Mouse (Mus musculus) neural tube, embryonic 13.5 days (tissue): ENCODE results near the gene Olfr1427. TPM values are rescaled to one million over a fixed set of nuclear protein-coding genes. Genes with fewer than 3 reads are reported as not detected.
"Not testable (repeated sequence)": the region's sequence is repeated elsewhere in the genome, so short reads cannot be mapped to it uniquely, and the experiment has no call there.

ENCODE experiments used
- ATAC-seq: fragments of 200-750 bp; cut with Nextera tagmentation; 2 replicates; pipeline ENCODE4 v1.8.0; 2017; ENCODE audit warnings: low read depth, mild to moderate bottlenecking, moderate TSS enrichment, moderate library complexity
- H3K27ac ChIP-seq: fragments of 300-500 bp; sonication (generic); replicated peaks from 2 replicates; pipeline ENCODE4 v1.5.1; 2015; ENCODE audit warnings: moderate library complexity, mild to moderate bottlenecking, inconsistent platforms
- H3K27me3 ChIP-seq: fragments of 300-500 bp; sonication (generic); 2 replicates; pipeline ENCODE4 v1.6.1; 2015; ENCODE audit warnings: mild to moderate bottlenecking, inconsistent platforms
- H3K36me3 ChIP-seq: fragments of 300-500 bp; sonication (generic); 2 replicates; pipeline ENCODE4 v1.6.1; 2015; ENCODE audit warnings: mild to moderate bottlenecking, inconsistent platforms
- H3K4me1 ChIP-seq: fragments of 300-500 bp; sonication (generic); replicated peaks from 2 replicates; pipeline ENCODE4 v1.6.1; 2015; ENCODE audit warnings: inconsistent platforms
- H3K4me2 ChIP-seq: fragments of 300-500 bp; sonication (generic); 2 replicates; pipeline ENCODE4 v1.6.1; 2015; ENCODE audit warnings: inconsistent platforms, mild to moderate bottlenecking, moderate library complexity
- H3K4me3 ChIP-seq: fragments of 300-500 bp; sonication (generic); 2 replicates; pipeline ENCODE4 v1.5.1; 2015; ENCODE audit warnings: mild to moderate bottlenecking, inconsistent platforms
- H3K9ac ChIP-seq: fragments of 300-500 bp; sonication (generic); 2 replicates; pipeline ENCODE4 v1.6.1; 2015; ENCODE audit warnings: moderate library complexity, mild to moderate bottlenecking, inconsistent platforms
- H3K9me3 ChIP-seq: fragments of 300-500 bp; sonication (generic); 2 replicates; pipeline ENCODE4 v1.6.1; 2016; ENCODE audit warnings: inconsistent platforms
- WGBS: fragments of 180-500 bp; shearing (Covaris S2); methylation state at CpG from one replicate; pipeline ENCODE4 v1.1.7; 2015; 5-methylcytosine and 5-hydroxymethylcytosine counted together
- polyA plus RNA-seq: library from polyadenylated mRNA; unstranded; fragments of >200 nt; fragmentation: Nextera tagmentation; extraction: Ambion mirVana; gene quantifications from 2 replicates; pipeline ENCODE4 v1.2.1, GENCODE M21; 2015

Olfr1427 gene
- polyA plus RNA-seq, 1 experiment from 2014 or later: not detected

DNA sequence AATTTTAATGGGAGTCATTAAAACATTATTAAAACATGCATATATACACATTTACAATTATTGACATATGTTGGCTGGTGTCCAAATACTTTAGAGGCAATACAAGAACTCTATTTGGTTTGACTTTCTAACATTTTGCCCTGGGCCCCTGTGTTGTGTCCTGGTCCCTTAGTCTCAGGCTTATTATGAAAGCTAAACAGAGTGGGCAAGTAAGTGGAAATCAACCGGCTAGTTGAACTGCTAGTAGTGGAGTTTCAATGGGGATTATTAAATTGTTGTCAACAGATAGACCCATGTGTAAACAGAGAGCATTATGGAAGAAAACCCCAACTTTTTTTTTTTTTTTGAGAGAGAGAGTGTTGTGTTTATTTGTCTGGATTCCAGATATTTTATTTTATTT lies 40.6 kb downstream of the Olfr1427 start, which contains the start of gene Olfr1424:
Olfr1424 (minus strand) TSS at position 101 of the 400 bp plus-strand sequence.
- not testable (repeated sequence) for H3K9ac ChIP-seq, ATAC-seq, H3K9me3 ChIP-seq, H3K4me1 ChIP-seq, H3K4me2 ChIP-seq, H3K36me3 ChIP-seq, H3K27me3 ChIP-seq, H3K4me3 ChIP-seq, H3K27ac ChIP-seq
- 85% methylated on average over 1 of the region's 1 CpGs for WGBS

Other genes with a start within 250 kb of the Olfr1427 start
- gene Olfr1418, start 242.3 kb downstream of the Olfr1427 start, polyA plus RNA-seq: not detected in 2 replicates
- gene Olfr1419, start 228.2 kb downstream of the Olfr1427 start, polyA plus RNA-seq: not detected in 2 replicates
- not detected in 2 replicates for gene Olfr1420, start 216.8 kb downstream of the Olfr1427 start, polyA plus RNA-seq
- gene Patl1, start 190.9 kb downstream of the Olfr1427 start, polyA plus RNA-seq: 15.8 and 18.3 TPM in 2 replicates
- 4.5 and 4.7 TPM in 2 replicates for gene Osbp, start 137.4 kb downstream of the Olfr1427 start, polyA plus RNA-seq
- gene Olfr1423, start 62.0 kb downstream of the Olfr1427 start, polyA plus RNA-seq: not detected in 2 replicates
- gene Olfr1424, start 40.7 kb downstream of the Olfr1427 start, polyA plus RNA-seq: not detected in 2 replicates
- not detected in 2 replicates for gene Olfr1425, start 25.6 kb downstream of the Olfr1427 start, polyA plus RNA-seq
- gene Olfr1426, start 11.3 kb downstream of the Olfr1427 start, polyA plus RNA-seq: not detected in 2 replicates
- gene Olfr1428, start 12.6 kb upstream of the Olfr1427 start, polyA plus RNA-seq: not detected in 2 replicates
- not detected in 2 replicates for gene Olfr76, start 19.9 kb upstream of the Olfr1427 start, polyA plus RNA-seq
- gene Olfr1555-ps1, start 66.8 kb upstream of the Olfr1427 start, polyA plus RNA-seq: not detected in 2 replicates
- gene Olfr1431, start 97.3 kb upstream of the Olfr1427 start, polyA plus RNA-seq: not detected in 2 replicates
- gene Olfr1432, start 129.3 kb upstream of the Olfr1427 start, polyA plus RNA-seq: not detected in 2 replicates
- not detected in 2 replicates for gene Olfr262, start 138.3 kb upstream of the Olfr1427 start, polyA plus RNA-seq
- gene Olfr235, start 157.7 kb upstream of the Olfr1427 start, polyA plus RNA-seq: not detected in 2 replicates
- not detected in 2 replicates for gene Olfr1434, start 176.5 kb upstream of the Olfr1427 start, polyA plus RNA-seq
- not detected in 2 replicates for gene Olfr1436, start 195.8 kb upstream of the Olfr1427 start, polyA plus RNA-seq
- gene Olfr1437, start 221.8 kb upstream of the Olfr1427 start, polyA plus RNA-seq: not detected in 2 replicates
- gene Olfr1438-ps1, start 232.6 kb upstream of the Olfr1427 start, polyA plus RNA-seq: not detected in 2 replicates